Comparison of ENCODE assay signal across 19 mouse cellular contexts in the genomic region with DNA sequence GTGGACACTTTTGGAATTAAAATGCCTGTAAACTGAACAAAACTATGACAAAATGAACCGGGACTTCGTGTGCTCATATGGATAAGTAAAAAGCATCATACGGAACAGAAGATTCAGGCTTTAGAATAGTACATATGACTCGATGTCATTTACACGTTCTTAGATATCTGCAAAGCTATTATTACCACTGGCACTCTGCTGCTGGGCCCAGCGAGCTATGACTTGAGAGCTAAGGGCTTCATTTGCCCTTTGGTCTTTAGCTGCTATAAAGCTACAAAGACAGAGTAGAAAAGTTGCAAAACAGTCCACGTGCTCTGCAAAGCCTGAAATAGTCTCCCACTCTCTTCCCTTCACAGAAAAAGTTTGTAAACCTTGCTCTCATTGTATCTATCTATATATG. TPM values are rescaled to one million over a fixed set of nuclear protein-coding genes. Genes with fewer than 3 reads are reported as not detected.
DNase-seq lines count a peak whose midpoint lies in the region; ATAC-seq and TF ChIP-seq lines count a peak whose summit lies in the region.
"Had no signal": no experiment of that assay in that cellular context is flagged by ENCODE, and none has a peak within 500 bp of the region (broad histone marks: within the 10 kb centered on the region; RNA-seq: fewer than 3 reads in every experiment).

No protein-coding gene starts in this region.

- H3K9ac ChIP-seq in heart, embryonic 11.5 days (ENCODE audit: low read depth, low read length): no peak overlapping the region
- H3K9ac ChIP-seq in heart, adult 2 months (ENCODE audit: low read depth, low read length): no peak overlapping the region
- no peak overlapping the region for H3K9ac ChIP-seq in kidney, embryonic 16.5 days (replicated peaks; ENCODE audit: low read length)
- H3K9ac ChIP-seq in lung, embryonic 14.5 days: no peak overlapping the region
- H3K9ac ChIP-seq: embryonic facial prominence, embryonic 12.5 days; forebrain, embryonic 15.5 days; hindbrain, embryonic 13.5 days; limb, embryonic 13.5 days; midbrain, embryonic 12.5 days had no signal

- no peak for ATAC-seq in heart, embryonic 11.5 days (replicated peaks; ENCODE audit: insufficient number of reproducible peaks, low FRiP score, low TSS enrichment)
- ATAC-seq in kidney, embryonic 16.5 days (ENCODE audit: low FRiP score, low TSS enrichment): no peak
- peak; percentile 60; the same call in 1 of the 2 replicates for ATAC-seq in lung, embryonic 14.5 days (ENCODE audit: insufficient read depth)
- ATAC-seq: forebrain, embryonic 15.5 days had no signal

- H3K36me3 ChIP-seq in heart, embryonic 11.5 days (ENCODE audit: control insufficient read depth, insufficient read depth, low read length): no peaks in the 10 kb centered on the region
- no peaks in the 10 kb centered on the region for H3K36me3 ChIP-seq in heart, adult 2 months (ENCODE audit: control insufficient read depth, insufficient read depth, low read length)
- no peaks in the 10 kb centered on the region for H3K36me3 ChIP-seq in kidney, adult 2 months (ENCODE audit: control insufficient read depth, insufficient read depth, low read length)
- no peaks in the 10 kb centered on the region for H3K36me3 ChIP-seq in kidney, embryonic 16.5 days (ENCODE audit: insufficient read depth, low read length)
- no peaks in the 10 kb centered on the region for H3K36me3 ChIP-seq in lung, embryonic 14.5 days (ENCODE audit: insufficient read depth)
- no peaks in the 10 kb centered on the region for H3K36me3 ChIP-seq in small intestine, adult 2 months (ENCODE audit: control insufficient read depth, insufficient read depth, low read length)
- H3K36me3 ChIP-seq: embryonic facial prominence, embryonic 12.5 days; forebrain, embryonic 15.5 days; hindbrain, embryonic 13.5 days; limb, embryonic 13.5 days; midbrain, embryonic 12.5 days had no signal

- TF ChIP-seq CTCF in heart, adult 2 months (IDR thresholded peaks at IDR 0.05): no peak
- no peak for TF ChIP-seq CTCF in kidney, adult 2 months (conservative IDR thresholded peaks at IDR 0.05; ENCODE audit: insufficient read depth, insufficient read length, low read depth, low read length)
- no peak for TF ChIP-seq CTCF in lung, embryonic 14.5 days (IDR thresholded peaks at IDR 0.05; ENCODE audit: low read depth)
- no peak for TF ChIP-seq CTCF in lung, adult 2 months (IDR thresholded peaks at IDR 0.05; ENCODE audit: insufficient read depth, low read length)
- TF ChIP-seq CTCF in small intestine, adult 2 months (IDR thresholded peaks at IDR 0.05; ENCODE audit: extremely low read depth, insufficient read length, insufficient replicate concordance, low read depth, low read length): no peak

- H3K4me3 ChIP-seq in heart, embryonic 11.5 days (ENCODE audit: low read depth, low read length): no peak overlapping the region
- H3K4me3 ChIP-seq in heart, adult 2 months: no peak overlapping the region
- H3K4me3 ChIP-seq in kidney, adult 2 months (ENCODE audit: insufficient read depth, low read depth, low read length): no peak overlapping the region
- no peak overlapping the region for H3K4me3 ChIP-seq in kidney, embryonic 16.5 days (ENCODE audit: low read length)
- H3K4me3 ChIP-seq in lung, embryonic 14.5 days (ENCODE audit: low read depth, low read length): no peak overlapping the region
- no peak overlapping the region for H3K4me3 ChIP-seq in lung, adult 2 months (replicated peaks; ENCODE audit: extremely low read depth, low read depth, low read length)
- no peak overlapping the region for H3K4me3 ChIP-seq in small intestine, adult 2 months (ENCODE audit: low read depth, low read length)
- H3K4me3 ChIP-seq: embryonic facial prominence, embryonic 12.5 days; forebrain, embryonic 15.5 days; hindbrain, embryonic 13.5 days; limb, embryonic 13.5 days; midbrain, embryonic 12.5 days had no signal

- no peak overlapping the region for H3K4me2 ChIP-seq in heart, embryonic 11.5 days
- H3K4me2 ChIP-seq in kidney, embryonic 16.5 days (replicated peaks; ENCODE audit: low read depth, low read length): no peak overlapping the region
- no peak overlapping the region for H3K4me2 ChIP-seq in lung, embryonic 14.5 days
- H3K4me2 ChIP-seq: embryonic facial prominence, embryonic 12.5 days; forebrain, embryonic 15.5 days; hindbrain, embryonic 13.5 days; limb, embryonic 13.5 days; midbrain, embryonic 12.5 days had no signal

- H3K79me2 ChIP-seq in heart, adult 2 months (replicated peaks; ENCODE audit: control insufficient read depth, insufficient read depth, low read length): no peaks in the 10 kb centered on the region

- H3K9me3 ChIP-seq in heart, embryonic 11.5 days (replicated peaks; ENCODE audit: control insufficient read depth, low read length): no peaks in the 10 kb centered on the region
- H3K9me3 ChIP-seq in kidney, embryonic 16.5 days (ENCODE audit: low read length): no peaks in the 10 kb centered on the region
- H3K9me3 ChIP-seq in lung, embryonic 14.5 days (ENCODE audit: low read depth, low read length): no peaks in the 10 kb centered on the region
- H3K9me3 ChIP-seq: embryonic facial prominence, embryonic 12.5 days; forebrain, embryonic 15.5 days; hindbrain, embryonic 13.5 days; limb, embryonic 13.5 days; midbrain, embryonic 12.5 days had no signal

- peak overlapping the region; percentile 50; the same call in 1 of the 2 replicates for H3K27ac ChIP-seq in heart, embryonic 11.5 days (ENCODE audit: low read depth, low read length)
- no peak overlapping the region for H3K27ac ChIP-seq in heart, adult 2 months
- H3K27ac ChIP-seq in kidney, adult 2 months (ENCODE audit: insufficient read depth, low read depth, low read length): no peak overlapping the region
- H3K27ac ChIP-seq in kidney, embryonic 16.5 days (ENCODE audit: low read length): no peak overlapping the region
- no peak overlapping the region for H3K27ac ChIP-seq in lung, embryonic 14.5 days (ENCODE audit: low read depth)
- peak overlapping the region; percentile 13 for H3K27ac ChIP-seq in small intestine, adult 2 months (ENCODE audit: insufficient read depth, low read depth, low read length)
- H3K27ac ChIP-seq: embryonic facial prominence, embryonic 12.5 days; forebrain, embryonic 15.5 days; hindbrain, embryonic 13.5 days; kidney, postnatal 0 days; limb, embryonic 13.5 days; macrophage; midbrain, embryonic 12.5 days had no signal

- TF ChIP-seq POLR2A in heart, adult 2 months (IDR thresholded peaks at IDR 0.05; ENCODE audit: insufficient read depth, low read depth, low read length): no peak
- no peak for TF ChIP-seq POLR2A in kidney, adult 2 months (IDR thresholded peaks at IDR 0.05; ENCODE audit: low read depth, low read length)
- TF ChIP-seq POLR2A in lung, adult 2 months (IDR thresholded peaks at IDR 0.05; ENCODE audit: borderline replicate concordance, extremely low read depth, low read depth, low read length): no peak
- TF ChIP-seq POLR2A in small intestine, adult 2 months (IDR thresholded peaks at IDR 0.05; ENCODE audit: low read depth, low read length): no peak

- WGBS in heart, embryonic 11.5 days (ENCODE audit: insufficient replicate concordance): 54% methylated on average over 7 of the region's 7 CpGs
- 51% methylated on average over 7 of the region's 7 CpGs for WGBS in heart, adult 2 months
- WGBS in kidney, adult 2 months: 66% methylated on average over 7 of the region's 7 CpGs
- WGBS in kidney, embryonic 16.5 days: 75% methylated on average over 7 of the region's 7 CpGs
- 38% methylated on average over 7 of the region's 7 CpGs for WGBS in lung, embryonic 14.5 days
- 67% methylated on average over 7 of the region's 7 CpGs for WGBS in lung, adult 2 months
- 27% methylated on average over 7 of the region's 7 CpGs for WGBS in small intestine, adult 2 months

- H3K27me3 ChIP-seq in heart, embryonic 11.5 days (ENCODE audit: control insufficient read depth, insufficient read depth, low read length): no peaks in the 10 kb centered on the region
- H3K27me3 ChIP-seq in heart, adult 2 months (ENCODE audit: control insufficient read depth, insufficient read depth, low read length): no peaks in the 10 kb centered on the region
- H3K27me3 ChIP-seq in kidney, adult 2 months (replicated peaks; ENCODE audit: control insufficient read depth, insufficient read depth, low read length): no peaks in the 10 kb centered on the region
- no peaks in the 10 kb centered on the region for H3K27me3 ChIP-seq in kidney, embryonic 16.5 days (ENCODE audit: insufficient read depth, low read length)
- no peaks in the 10 kb centered on the region for H3K27me3 ChIP-seq in lung, embryonic 14.5 days (ENCODE audit: insufficient read depth, low read length)
- H3K27me3 ChIP-seq in small intestine, adult 2 months (ENCODE audit: control insufficient read depth, insufficient read depth, low read length): no peaks in the 10 kb centered on the region
- H3K27me3 ChIP-seq: embryonic facial prominence, embryonic 12.5 days; forebrain, embryonic 15.5 days; hindbrain, embryonic 13.5 days; limb, embryonic 13.5 days; midbrain, embryonic 12.5 days had no signal

- DNase-seq in heart, adult 2 months: no peak
- DNase-seq in kidney, adult 2 months: peak; percentile 67
- DNase-seq in lung, embryonic 14.5 days: peak; percentile 65
- no peak for DNase-seq in lung, adult 2 months
- no peak for DNase-seq in right cerebral cortex, postnatal 10 days (ENCODE audit: low spot score in 2 of 2)
- DNase-seq: cerebellum, adult 9-10 months; right cerebral cortex, postnatal 25 days had no signal

- TF ChIP-seq EP300 in heart, adult 2 months (IDR thresholded peaks at IDR 0.05; ENCODE audit: insufficient read depth, low read depth, low read length): no peak

- H3K4me1 ChIP-seq in heart, embryonic 11.5 days (ENCODE audit: control insufficient read depth, insufficient read depth, low read length): peaks cover 9% of the 10 kb centered on the region; the same call in 1 of the 2 replicates
- no peaks in the 10 kb centered on the region; the same call in 1 of the 2 replicates for H3K4me1 ChIP-seq in heart, adult 2 months (ENCODE audit: control insufficient read depth, insufficient read depth, low read length)
- H3K4me1 ChIP-seq in kidney, adult 2 months (ENCODE audit: control insufficient read depth, insufficient read depth, low read length): peaks cover 6% of the 10 kb centered on the region; the same call in 1 of the 2 replicates
- H3K4me1 ChIP-seq in kidney, embryonic 16.5 days (ENCODE audit: insufficient read depth, low read length): no peaks in the 10 kb centered on the region
- H3K4me1 ChIP-seq in lung, embryonic 14.5 days (ENCODE audit: insufficient read depth): no peaks in the 10 kb centered on the region
- H3K4me1 ChIP-seq in lung, adult 2 months (ENCODE audit: control insufficient read depth, insufficient read depth, low read length): no peaks in the 10 kb centered on the region
- H3K4me1 ChIP-seq in small intestine, adult 2 months (ENCODE audit: control insufficient read depth, insufficient read depth, insufficient read length, low read length): peaks cover 14% of the 10 kb centered on the region; the same call in 1 of the 2 replicates
- H3K4me1 ChIP-seq: embryonic facial prominence, embryonic 12.5 days; forebrain, embryonic 15.5 days; hindbrain, embryonic 13.5 days; limb, embryonic 13.5 days; midbrain, embryonic 12.5 days had no signal

- intact Hi-C loops in heart, adult 2 months (cut with DNase I): no loop called here

RNA-seq across cellular contexts. Expression of a gene that starts 10.9 kb away (rescaled TPM):
- 0.97 and 1.1 TPM in 2 replicates for polyA plus RNA-seq in heart, embryonic 11.5 days (2014; fragmentation: Nextera tagmentation; extraction: Ambion mirVana)
- total RNA-seq in heart, adult 2 months (2021): under 1 TPM; 0.23 to 0.48 TPM
- polyA plus RNA-seq in heart, adult 2 months (2012; rRNA removed): 0.20 and 0.61 TPM in 2 replicates
- 49.6 and 59.2 TPM in 2 replicates for polyA plus RNA-seq in kidney, adult 2 months (2012; rRNA removed)
- 3.9 and 4.2 TPM in 2 replicates for polyA plus RNA-seq in kidney, embryonic 16.5 days (2015; fragmentation: Nextera tagmentation; extraction: Ambion mirVana)
- polyA plus RNA-seq in lung, embryonic 14.5 days (2014; fragmentation: Nextera tagmentation; extraction: Ambion mirVana): 0.38 and 0.45 TPM in 2 replicates
- 0.19 and 0.25 TPM in 2 replicates for polyA plus RNA-seq in lung, adult 2 months (2012; rRNA removed)
- 8.2 and 10.2 TPM in 2 replicates for polyA plus RNA-seq in small intestine, adult 2 months (2012; rRNA removed)
- total RNA-seq: MEL had no signal
- polyA plus RNA-seq: embryonic facial prominence, embryonic 12.5 days; hindbrain, embryonic 13.5 days; limb, embryonic 13.5 days; macrophage; midbrain, embryonic 12.5 days; neural tube, embryonic 14.5 days had no signal

Comparison
In these comparisons a context has a peak if more than half of its experiments do, and no peak if none do; other contexts are left out.
1. H3K27ac ChIP-seq: peak in heart, embryonic 11.5 days (single experiment) and small intestine, adult 2 months (single experiment); none in heart, adult 2 months (single experiment), kidney, adult 2 months (single experiment), kidney, embryonic 16.5 days (single experiment) and lung, embryonic 14.5 days (single experiment).
2. DNase-seq: peak in kidney, adult 2 months (single experiment) and lung, embryonic 14.5 days (single experiment); none in heart, adult 2 months (0 of 2), lung, adult 2 months (single experiment) and right cerebral cortex, postnatal 10 days (0 of 2).